Mouse (Mus musculus) CH12.LX (cell line): ENCODE measurements around the gene Pan3. TPM values are rescaled to one million over a fixed set of nuclear protein-coding genes. Genes with fewer than 3 reads are reported as not detected.

Experiments used
- DNase-seq: peaks from one replicate; pipeline ENCODE4 v3.0.0-alpha.2; 2013; ENCODE audit errors: extremely low read depth
- H3K27ac ChIP-seq: 2 replicates; pipeline ENCODE4 v1.5.1; 2012; ENCODE audit warnings: low read depth, mild to moderate bottlenecking, control low read depth, moderate library complexity; ENCODE audit not compliant: insufficient read depth
- H3K27me3 ChIP-seq: replicated peaks from 2 replicates; pipeline ENCODE3; 2012; ENCODE audit warnings: inconsistent platforms
- H3K36me3 ChIP-seq, 2 experiments: replicated peaks in 1 of 2; 2 replicates each; pipeline versions ENCODE3 to v1.6.1; 2012; ENCODE audit warnings: inconsistent platforms in 1 of 2, low read length in 1 of 2, mild to moderate bottlenecking in 1 of 2, mixed read lengths in 1 of 2, moderate library complexity in 1 of 2; ENCODE audit not compliant: control insufficient read depth in 1 of 2, insufficient read depth in 1 of 2
- H3K4me1 ChIP-seq, 2 experiments: 2 replicates each; pipeline ENCODE4 v1.6.1; 2012; ENCODE audit warnings: inconsistent platforms in 1 of 2, moderate library complexity in 1 of 2; ENCODE audit not compliant: insufficient read depth in 2 of 2, control insufficient read depth in 1 of 2
- H3K4me2 ChIP-seq: 2 replicates; pipeline ENCODE4 v1.6.1; 2012; ENCODE audit warnings: low read depth, mild to moderate bottlenecking, control low read depth; ENCODE audit not compliant: poor library complexity, insufficient read depth, severe bottlenecking
- H3K4me3 ChIP-seq, 3 experiments: fragments of 150-350 bp in 1 of 3; sonication (generic) in 1 of 3; replicated peaks in 1 of 3; 2 replicates each; pipeline versions ENCODE3 to v1.5.1; 2011 to 2012; ENCODE audit warnings: low read depth in 2 of 3, low read length in 2 of 3, mild to moderate bottlenecking in 2 of 3, moderate library complexity in 2 of 3, control low read depth in 1 of 3, improper control_type of control experiment in 1 of 3, inconsistent platforms in 1 of 3, mixed read lengths in 1 of 3; ENCODE audit not compliant: poor library complexity in 1 of 3
- H3K79me2 ChIP-seq: replicated peaks from 2 replicates; pipeline ENCODE4 v1.6.1; 2012; ENCODE audit warnings: mild to moderate bottlenecking, moderate library complexity; ENCODE audit not compliant: control insufficient read depth, poor library complexity, insufficient read depth, severe bottlenecking; ENCODE audit errors: extremely low read depth
- H3K9ac ChIP-seq: 2 replicates; pipeline ENCODE4 v1.6.1; 2012; ENCODE audit warnings: low read depth, mild to moderate bottlenecking, control low read depth, moderate library complexity; ENCODE audit not compliant: insufficient read depth
- H3K9me3 ChIP-seq: replicated peaks from 2 replicates; pipeline ENCODE3; 2012; ENCODE audit warnings: low read length, inconsistent platforms, mixed read lengths
- BHLHE40 ChIP-seq: IDR thresholded peaks from 2 replicates; pipeline ENCODE4 v1.6.1; 2011; ENCODE audit warnings: mild to moderate bottlenecking, low read depth, low read length, improper control_type of control experiment
- CHD1 ChIP-seq: IDR thresholded peaks from 2 replicates; pipeline ENCODE4 v1.6.1; 2012; ENCODE audit warnings: low read depth, low read length, improper control_type of control experiment, inconsistent platforms
- CHD2 ChIP-seq: IDR thresholded peaks from 2 replicates; pipeline ENCODE4 v1.6.1; 2011; ENCODE audit warnings: low read length, improper control_type of control experiment
- CTCF ChIP-seq, 2 experiments: IDR thresholded peaks in 1 of 2; conservative IDR thresholded peaks in 1 of 2; 2 replicates each; pipeline ENCODE4 v1.5.1; 2011 to 2012; ENCODE audit warnings: low read depth in 2 of 2, low read length in 2 of 2, improper control_type of control experiment in 1 of 2, inconsistent platforms in 1 of 2, mild to moderate bottlenecking in 1 of 2, moderate library complexity in 1 of 2
- E2F4 ChIP-seq: IDR thresholded peaks from 2 replicates; pipeline ENCODE4 v1.6.1; 2011; ENCODE audit warnings: low read depth, low read length, improper control_type of control experiment; ENCODE audit not compliant: insufficient replicate concordance
- EP300 ChIP-seq: IDR thresholded peaks from 2 replicates; pipeline ENCODE4 v1.6.1; 2011; ENCODE audit warnings: low read length, improper control_type of control experiment
- HCFC1 ChIP-seq: IDR thresholded peaks from 2 replicates; pipeline ENCODE4 v1.6.1; 2012; ENCODE audit warnings: low read depth, mild to moderate bottlenecking, inconsistent platforms, low read length, improper control_type of control experiment
- IRF4 ChIP-seq: IDR thresholded peaks from 2 replicates; pipeline ENCODE4 v1.6.1; 2014; ENCODE audit warnings: low read depth, mild to moderate bottlenecking, inconsistent platforms, low read length, improper control_type of control experiment
- JUND ChIP-seq: conservative IDR thresholded peaks from 2 replicates; pipeline ENCODE4 v1.6.1; 2011; ENCODE audit warnings: low read depth, low read length, improper control_type of control experiment
- MAX ChIP-seq: IDR thresholded peaks from 2 replicates; pipeline ENCODE4 v1.6.1; 2011; ENCODE audit warnings: low read length, improper control_type of control experiment
- MAZ ChIP-seq: IDR thresholded peaks from 2 replicates; pipeline ENCODE4 v1.6.1; 2012; ENCODE audit warnings: low read depth, mild to moderate bottlenecking, inconsistent platforms, low read length, improper control_type of control experiment, moderate library complexity
- MEF2A ChIP-seq: IDR thresholded peaks from 2 replicates; pipeline ENCODE4 v1.6.1; 2014; ENCODE audit warnings: low read depth, mild to moderate bottlenecking, inconsistent platforms, low read length, improper control_type of control experiment, borderline replicate concordance
- MXI1 ChIP-seq: IDR thresholded peaks from 2 replicates; pipeline ENCODE4 v1.6.1; 2011; ENCODE audit warnings: mild to moderate bottlenecking, low read depth, low read length, improper control_type of control experiment
- MYC ChIP-seq: IDR thresholded peaks from 2 replicates; pipeline ENCODE4 v1.6.1; 2011; ENCODE audit warnings: low read depth, mild to moderate bottlenecking, improper control_type of control experiment, low read length
- PAX5 ChIP-seq: IDR thresholded peaks from 2 replicates; pipeline ENCODE4 v1.6.1; 2012; ENCODE audit warnings: low read length, inconsistent platforms, mixed read lengths
- POLR2AphosphoS2 ChIP-seq: IDR thresholded peaks from 2 replicates; pipeline ENCODE4 v1.6.1; 2011; ENCODE audit warnings: low read depth, low read length, improper control_type of control experiment
- RCOR1 ChIP-seq: conservative IDR thresholded peaks from 2 replicates; pipeline ENCODE4 v1.6.1; 2012; ENCODE audit warnings: low read depth, mild to moderate bottlenecking, inconsistent platforms, low read length, improper control_type of control experiment
- SIN3A ChIP-seq: IDR thresholded peaks from 2 replicates; pipeline ENCODE4 v1.6.1; 2012; ENCODE audit warnings: low read length, improper control_type of control experiment, inconsistent platforms
- SMC3 ChIP-seq: IDR thresholded peaks from 2 replicates; pipeline ENCODE4 v1.6.1; 2011; ENCODE audit warnings: low read depth, low read length, improper control_type of control experiment
- TBP ChIP-seq: conservative IDR thresholded peaks from 2 replicates; pipeline ENCODE4 v1.6.1; 2011; ENCODE audit warnings: low read depth, low read length, improper control_type of control experiment
- TCF12 ChIP-seq: IDR thresholded peaks from 2 replicates; pipeline ENCODE4 v1.6.1; 2014; ENCODE audit warnings: low read depth, mild to moderate bottlenecking, inconsistent platforms, low read length, improper control_type of control experiment
- UBTF ChIP-seq: IDR thresholded peaks from 2 replicates; pipeline ENCODE4 v1.6.1; 2012; ENCODE audit warnings: low read depth, mild to moderate bottlenecking, inconsistent platforms, low read length, improper control_type of control experiment, moderate library complexity
- USF1 ChIP-seq: IDR thresholded peaks from 2 replicates; pipeline ENCODE4 v1.6.1; 2014; ENCODE audit warnings: low read depth, mild to moderate bottlenecking, inconsistent platforms, low read length, improper control_type of control experiment
- USF2 ChIP-seq: conservative IDR thresholded peaks from 2 replicates; pipeline ENCODE4 v1.6.1; 2011; ENCODE audit warnings: low read depth, low read length, improper control_type of control experiment
- ZKSCAN1 ChIP-seq: IDR thresholded peaks from 2 replicates; pipeline ENCODE4 v1.6.1; 2012; ENCODE audit warnings: low read depth, inconsistent platforms, low read length, improper control_type of control experiment, borderline replicate concordance
- ZNF384 ChIP-seq: IDR thresholded peaks from 2 replicates; pipeline ENCODE4 v1.6.1; 2012; ENCODE audit warnings: low read depth, low read length, improper control_type of control experiment, inconsistent platforms
- dilution Hi-C: fragments of 300-500 bp; cut with MboI; formaldehyde crosslinking; loops from 2 replicates; pipeline ENCODE4 v1.14.3; 2020; ENCODE audit warnings: low sequenced_read_pairs; ENCODE audit not compliant: extremely low pct_unique_long_range_greater_than_20kb, extremely low pct_ligation_motif_present
- in situ Hi-C: fragments of 300-500 bp; cut with MboI; formaldehyde crosslinking; loops from 3 replicates; pipeline ENCODE4 v1.14.3; 2019; ENCODE audit warnings: low sequenced_read_pairs, low pct_ligation_motif_present, low pct_unique_long_range_greater_than_20kb, mixed read lengths
- polyA plus RNA-seq: library from polyadenylated mRNA; unstranded; fragments of >175 nt; gene quantifications from 2 replicates; pipeline ENCODE4 v1.2.1, GENCODE M21; 2012; ENCODE audit warnings: low read depth; ENCODE audit not compliant: insufficient read length
- total RNA-seq, 2 experiments: library from RNA; depleted of rRNA; stranded (reverse); fragments of 300-350 nt in 1 of 2; fragments of >200 nt in 1 of 2; gene quantifications; 2 replicates each; pipeline ENCODE4 v1.2.3; 2012 to 2014

Pan3 gene
- total and polyA plus RNA-seq, 3 experiments: 37.6 to 43.5 (median 40.2) TPM

DNA sequence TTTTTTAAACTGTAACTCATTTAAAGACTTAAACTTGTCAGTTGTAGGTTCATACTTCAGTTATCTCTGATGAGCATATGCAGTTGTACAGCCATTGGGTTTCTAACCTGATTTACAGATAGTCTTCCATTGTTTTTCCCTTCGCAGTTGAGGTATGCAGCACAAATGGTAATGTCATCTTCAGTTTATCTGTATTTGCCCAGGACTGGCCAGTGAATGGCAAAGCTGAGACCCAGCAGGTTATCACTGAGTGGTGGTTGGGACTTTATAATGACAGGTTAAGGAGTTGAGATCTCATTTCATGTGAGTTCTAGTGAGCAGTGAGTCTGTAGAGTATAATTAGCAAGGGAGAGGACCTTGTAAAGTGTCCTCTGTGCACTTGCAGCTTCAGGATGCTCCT lies 12.0 kb downstream of the Pan3 start:
- TF ChIP-seq RCOR1 (no peak), POLR2AphosphoS2 (no peak), MAX (no peak), ZNF384 (no peak), JUND (no peak), USF1 (no peak), IRF4 (no peak), E2F4 (no peak), TCF12 (no peak), MXI1 (no peak), CHD2 (no peak)
- H3K4me1 ChIP-seq: peaks cover 0 to 1% of the 10 kb centered on the region in 2 experiments; a peak in 3 of 4 replicates
- dilution Hi-C loops (no loop called here), in situ Hi-C loops (no loop called here)
- no peak overlapping the region for H3K4me3 ChIP-seq
- DNase-seq: no peak
- H3K79me2 ChIP-seq: peaks cover 74% of the 10 kb centered on the region
- no peak overlapping the region for H3K27ac ChIP-seq
- H3K9me3 ChIP-seq: no peaks in the 10 kb centered on the region
- no peak overlapping the region for H3K9ac ChIP-seq
- no peak overlapping the region for H3K4me2 ChIP-seq
- peaks cover 8 to 70% of the 10 kb centered on the region in 2 experiments for H3K36me3 ChIP-seq
- no peaks in the 10 kb centered on the region for H3K27me3 ChIP-seq

DNA sequence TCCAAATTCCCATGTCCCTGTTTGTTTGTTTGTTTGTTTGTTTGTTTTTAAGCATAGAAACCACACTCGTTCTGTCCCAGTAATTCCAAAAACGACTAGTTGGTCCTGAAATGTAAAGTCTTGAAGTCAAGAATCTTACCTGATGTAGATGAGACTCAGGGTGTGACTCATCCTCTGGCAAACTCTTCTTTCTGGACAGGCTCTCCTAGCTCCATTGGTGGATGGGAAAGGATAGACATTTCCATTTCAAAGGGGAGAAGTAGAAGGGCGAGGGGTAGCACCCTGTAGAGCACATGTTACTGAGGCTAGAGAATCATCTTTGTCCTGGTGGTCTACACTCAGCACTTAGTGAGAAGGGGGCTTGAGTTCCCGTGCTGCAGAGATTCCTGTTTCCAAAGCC lies 12.8 kb downstream of the Pan3 start:
- no peaks in the 10 kb centered on the region for H3K27me3 ChIP-seq
- no peak overlapping the region for H3K27ac ChIP-seq
- peaks cover 8 to 68% of the 10 kb centered on the region in 2 experiments for H3K36me3 ChIP-seq
- no peak overlapping the region for H3K4me3 ChIP-seq
- no peak for DNase-seq
- no peak overlapping the region for H3K4me2 ChIP-seq
- TF ChIP-seq TCF12 (no peak), PAX5 (no peak), JUND (no peak), EP300 (no peak), UBTF (no peak), HCFC1 (no peak), CHD2 (no peak), RCOR1 (no peak), MYC (no peak), ZKSCAN1 (no peak), CTCF (conservative IDR thresholded peaks at IDR 0.05 in 1 of 2, IDR thresholded peaks at IDR 0.05 in 1 of 2; ENCODE audit: low read depth in 2 of 2, low read length in 2 of 2) (no peak), SMC3 (no peak), MAZ (no peak), MEF2A (no peak), BHLHE40 (no peak), E2F4 (no peak), SIN3A (no peak), CHD1 (no peak), USF2 (no peak), TBP (no peak)
- dilution Hi-C loops (no loop called here), in situ Hi-C loops (no loop called here)
- H3K4me1 ChIP-seq: peaks cover 0 to 8% of the 10 kb centered on the region in 2 experiments; a peak in 3 of 4 replicates
- H3K79me2 ChIP-seq: peaks cover 72% of the 10 kb centered on the region
- no peak overlapping the region for H3K9ac ChIP-seq
- H3K9me3 ChIP-seq: no peaks in the 10 kb centered on the region
